Mouse (Mus musculus) hematopoietic stem cell, adult 5-6 weeks (primary cell): ENCODE data around the gene Tas2r114. TPM values are rescaled to one million over a fixed set of nuclear protein-coding genes. Genes with fewer than 3 reads are reported as not detected.

Experiments used
- ATAC-seq, 2 experiments: fragments of 125-278 bp in 1 of 2; replicated peaks in 1 of 2; 2 replicates each; pipeline ENCODE4 v1.8.0; 2016 to 2017; ENCODE audit warnings: inconsistent platforms in 2 of 2, mild to moderate bottlenecking in 2 of 2, moderate number of reproducible peaks in 2 of 2, low read depth in 1 of 2, moderate TSS enrichment in 1 of 2; ENCODE audit not compliant: low FRiP score in 2 of 2, poor library complexity in 2 of 2, severe bottlenecking in 2 of 2, insufficient read depth in 1 of 2, low TSS enrichment in 1 of 2
- total RNA-seq: library from RNA; stranded (forward); fragments of 172-1452, 232-1000 nt; gene quantifications from 2 replicates; pipeline ENCODE4 v1.2.3, GENCODE M21; 2017

Gene Tas2r114
- total RNA-seq: not detected in 2 replicates

GRCm38 (mm10) chr6:131689963-131690362 is at the start of gene Tas2r114:
Gene Tas2r114, minus strand, starts transcription at chr6:131690063.
- no peak for ATAC-seq

- ATAC-seq: peak in 1 of 2 experiments; percentile 37; a peak in 1 of 4 replicates
Observed at GRCm38 (mm10) chr6:131712803-131713202, 22.9 kb upstream of the Tas2r114 start.

GRCm38 (mm10) chr6:131687395-131687794 is 2.5 kb downstream of the Tas2r114 start, which contains the start of gene Tas2r105:
Gene Tas2r105, minus strand, starts transcription at chr6:131687495.
- no peak for ATAC-seq

- ATAC-seq: no peak
Observed at GRCm38 (mm10) chr6:131685644-131686043, 4.2 kb downstream of the Tas2r114 start, which contains the start of gene Tas2r104. Gene Tas2r104, minus strand, starts transcription at chr6:131685744.

- no peak for ATAC-seq
Observed at GRCm38 (mm10) chr6:131678786-131679185, 11.1 kb downstream of the Tas2r114 start, which contains the start of gene Tas2r106. Gene Tas2r106, minus strand, starts transcription at chr6:131678886.

GRCm38 (mm10) chr6:131660049-131660448 is 29.8 kb downstream of the Tas2r114 start, which contains the start of gene Tas2r107:
Gene Tas2r107, minus strand, starts transcription at chr6:131660149.
- no peak for ATAC-seq

Other genes starting within 250 kb of the Tas2r114 start
- gene 5430401F13Rik, start 203.7 kb downstream of the Tas2r114 start, total RNA-seq: not detected in 2 replicates
- not detected in 2 replicates for gene Gm6619, start 203.7 kb downstream of the Tas2r114 start, total RNA-seq
- gene Tas2r130, start 59.2 kb downstream of the Tas2r114 start, total RNA-seq: not detected in 2 replicates
- not detected in 2 replicates for gene Tas2r107, start 29.9 kb downstream of the Tas2r114 start, total RNA-seq
- gene Tas2r106, start 11.2 kb downstream of the Tas2r114 start, total RNA-seq: not detected in 2 replicates
- gene Tas2r104, start 4.3 kb downstream of the Tas2r114 start, total RNA-seq: not detected in 2 replicates
- gene Tas2r105, start 2.6 kb downstream of the Tas2r114 start, total RNA-seq: not detected in 2 replicates